Mouse (Mus musculus): ENCODE measurements around the gene Dcps.
"Not testable (repeated sequence)": the region's sequence is repeated elsewhere in the genome, so short reads cannot be mapped to it uniquely, and the experiment has no call there.

Gene Dcps

GRCm38 (mm10) chr9:35176124-35176659 lies 331 bp upstream of the Dcps start:
- no peak for DNase-seq (ENCODE audit: low spot score in 2 of 2)

DNA sequence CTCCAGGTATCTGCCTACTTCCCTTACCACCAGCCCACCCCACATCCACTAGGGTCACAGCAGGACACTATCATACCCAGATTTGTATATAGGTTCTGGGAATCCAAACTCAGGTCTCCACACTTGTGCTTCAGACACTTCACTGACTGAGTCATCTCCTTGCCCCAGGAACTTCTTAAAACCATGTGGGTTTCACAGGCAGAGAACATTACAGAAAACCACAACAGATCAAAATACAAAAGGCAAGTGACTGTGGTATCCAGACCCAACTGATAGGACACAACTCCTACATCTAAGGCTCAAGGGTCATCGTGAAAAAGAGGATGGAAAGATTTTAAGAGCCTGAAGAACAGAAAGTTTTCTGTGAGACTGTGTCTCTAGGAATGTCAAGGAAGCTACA lies 2.5 kb downstream of the Dcps start:
- DNase-seq (ENCODE audit: low spot score in 2 of 2): no peak

GRCm38 (mm10) chr9:35170071-35170470 lies 5.8 kb downstream of the Dcps start:
- DNase-seq (ENCODE audit: low spot score in 2 of 2): no peak

- no peak for DNase-seq (ENCODE audit: low spot score in 2 of 2)
Observed at GRCm38 (mm10) chr9:35166798-35167635, 8.8 kb downstream of the Dcps start.

DNA sequence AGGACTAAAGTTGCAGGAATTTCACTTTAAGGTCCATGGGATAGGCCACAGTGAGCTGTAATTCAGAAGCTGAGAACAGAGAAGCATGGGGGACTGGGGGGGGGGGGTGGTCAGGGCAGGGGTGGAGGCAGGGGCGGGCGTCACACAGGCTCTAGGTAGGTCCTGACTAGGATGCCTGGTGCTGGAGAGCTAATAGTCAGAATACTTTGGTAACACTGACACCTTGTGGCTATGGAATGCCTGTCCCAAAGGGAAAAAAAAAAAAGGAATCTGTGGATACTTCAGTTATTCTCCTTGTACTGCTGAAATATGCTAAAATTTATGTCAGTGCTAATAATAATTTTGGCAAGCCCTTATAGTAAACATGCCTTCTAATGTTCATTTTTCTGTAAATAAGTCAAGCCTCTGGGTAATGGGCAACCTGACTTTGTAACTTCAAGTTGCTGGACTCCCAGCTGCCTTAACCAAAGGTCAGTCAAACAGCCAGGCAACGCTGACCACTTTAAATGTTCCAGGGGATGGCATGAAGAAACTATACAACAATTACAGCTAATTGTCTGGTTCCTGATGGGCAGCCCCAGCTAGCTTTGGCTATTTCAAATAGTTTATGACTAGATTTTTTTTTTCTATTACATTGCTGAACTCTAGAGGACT lies 9.6 kb downstream of the Dcps start:
- no peak for DNase-seq (ENCODE audit: low spot score in 2 of 2)

DNA sequence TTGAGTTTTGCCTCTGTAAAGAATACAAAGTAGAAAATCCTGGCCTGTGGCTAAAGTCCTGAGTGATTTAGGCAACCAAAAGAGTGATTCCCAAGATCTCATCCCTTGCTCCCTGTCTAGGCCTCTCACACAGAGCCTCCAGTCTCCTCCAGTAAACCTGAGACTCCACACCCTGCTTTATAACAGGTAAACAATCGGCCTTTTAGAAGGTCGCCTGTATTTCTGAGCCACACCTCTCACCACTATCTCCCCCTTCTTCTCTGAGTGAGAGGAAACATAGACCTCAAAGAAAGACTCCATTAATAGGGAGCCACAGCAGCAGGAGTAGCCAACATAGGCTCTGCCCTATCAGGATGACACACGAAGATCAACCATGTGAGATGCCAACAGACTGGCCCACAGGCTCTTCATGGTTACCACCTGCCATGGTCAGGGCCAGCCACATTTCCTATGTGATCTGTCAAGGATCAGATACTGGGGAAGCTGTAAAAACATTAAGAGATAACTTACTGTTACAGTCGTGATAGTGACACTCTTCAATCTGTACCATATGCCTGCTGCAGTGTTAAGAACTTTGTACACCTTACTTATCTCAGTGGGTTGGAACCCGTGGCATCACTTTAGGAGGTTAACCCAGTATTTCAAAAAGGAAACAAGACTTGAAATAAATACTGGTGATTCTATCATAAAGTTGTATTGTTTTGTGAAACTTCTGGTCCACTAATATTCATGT lies 11.6 kb downstream of the Dcps start:
- DNase-seq (ENCODE audit: low spot score in 2 of 2): no peak

DNA sequence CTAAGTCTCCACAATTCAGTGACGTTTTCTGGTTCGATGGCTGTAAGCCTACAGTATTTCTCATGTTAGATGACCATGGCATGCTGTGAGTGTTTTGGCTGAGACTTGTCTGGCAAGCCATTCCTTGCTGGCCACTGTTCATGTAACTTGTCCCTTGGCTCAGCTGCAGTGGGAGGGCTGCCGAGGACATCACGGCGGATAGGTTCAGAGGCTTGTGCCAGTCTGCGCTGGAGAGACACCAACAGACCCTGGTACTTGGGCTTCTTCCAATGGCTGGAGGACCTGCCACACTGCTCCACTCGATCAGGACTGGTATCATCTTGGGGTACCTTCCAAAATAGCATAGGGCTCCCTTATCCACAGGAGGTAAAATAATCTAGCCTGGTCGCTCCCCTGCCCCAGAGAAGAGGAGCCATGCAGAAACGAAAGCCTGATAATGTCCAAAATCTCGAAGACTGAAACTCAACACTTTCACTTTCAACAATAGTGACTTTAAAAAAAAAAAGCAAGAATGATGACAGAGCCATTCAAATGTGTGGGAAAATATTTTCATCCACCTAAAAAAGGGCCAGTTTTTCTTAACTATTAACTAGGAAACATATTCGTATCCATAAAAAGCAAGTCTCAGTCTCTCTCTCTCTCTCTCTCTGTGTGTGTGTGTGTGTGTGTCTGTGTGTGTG lies 12.7 kb downstream of the Dcps start:
- DNase-seq (ENCODE audit: low spot score in 2 of 2): peak; percentile 52 to 80

DNA sequence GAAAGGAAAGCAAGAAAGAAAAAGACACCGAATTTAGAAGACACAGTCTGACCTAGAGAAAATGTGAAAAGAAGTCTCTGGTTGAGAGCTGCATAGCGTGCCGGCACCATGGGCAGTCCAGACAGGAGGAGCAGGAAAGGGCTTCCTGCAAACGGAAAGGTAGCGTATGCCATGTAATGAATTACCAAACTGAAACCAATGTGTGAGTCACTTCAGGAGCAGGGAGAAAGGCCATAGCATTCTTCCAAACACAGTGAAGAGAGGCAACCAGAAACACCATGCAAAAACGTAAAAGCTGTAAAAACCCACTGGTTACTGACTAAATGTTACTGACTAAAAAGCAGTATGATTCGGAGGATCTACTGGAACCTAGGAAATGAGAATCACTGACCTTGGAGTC lies 14.1 kb downstream of the Dcps start:
- no peak for DNase-seq (ENCODE audit: low spot score in 2 of 2)

GRCm38 (mm10) chr9:35160662-35161061 lies 15.2 kb downstream of the Dcps start:
- no peak for DNase-seq (ENCODE audit: low spot score in 2 of 2)

GRCm38 (mm10) chr9:35158477-35158876 lies 17.4 kb downstream of the Dcps start:
- no peak for DNase-seq (ENCODE audit: low spot score in 2 of 2)

- DNase-seq (ENCODE audit: low spot score in 2 of 2): no peak
Observed at GRCm38 (mm10) chr9:35156862-35157261, 19.0 kb downstream of the Dcps start.

DNA sequence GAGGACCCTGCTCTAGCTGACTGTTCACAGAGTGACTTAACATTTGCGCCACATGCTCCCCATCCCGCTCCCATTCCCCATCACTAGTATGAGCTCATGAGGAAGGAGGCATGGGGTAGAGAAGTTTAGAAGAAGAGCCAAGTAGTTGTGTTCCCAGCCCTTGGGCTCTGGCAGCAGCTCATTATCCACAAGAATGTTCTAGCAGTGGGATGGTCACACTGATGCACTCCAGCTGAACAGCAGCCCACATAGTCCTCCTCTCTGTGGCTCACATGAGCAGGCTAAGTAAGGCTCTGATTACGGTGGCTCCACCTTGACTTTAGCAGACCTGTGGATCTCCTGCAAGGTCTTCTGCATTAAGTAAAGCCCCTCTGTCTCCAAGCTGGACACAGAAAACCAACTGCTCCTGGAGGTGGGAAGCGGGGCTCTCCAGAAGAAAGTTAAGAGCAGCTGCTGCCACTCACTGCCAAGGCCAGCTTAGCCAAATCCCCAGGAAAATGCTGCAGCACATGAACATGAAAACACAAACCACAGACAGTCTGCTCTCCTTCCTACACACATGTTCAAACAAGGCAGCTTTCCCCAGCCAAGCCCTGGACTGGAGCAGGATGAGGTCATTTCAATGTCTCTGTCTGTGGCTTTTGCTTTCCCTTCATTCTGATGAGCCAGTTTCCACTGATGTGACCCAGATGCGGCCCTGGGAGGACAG lies 19.7 kb downstream of the Dcps start:
- no peak for DNase-seq (ENCODE audit: low spot score in 2 of 2)

- DNase-seq (ENCODE audit: low spot score in 2 of 2): no peak
Observed at GRCm38 (mm10) chr9:35152923-35153322, 22.9 kb downstream of the Dcps start.

- DNase-seq (ENCODE audit: low spot score in 2 of 2): not testable (repeated sequence)
Observed at GRCm38 (mm10) chr9:35148822-35149221, 27.0 kb downstream of the Dcps start.

DNA sequence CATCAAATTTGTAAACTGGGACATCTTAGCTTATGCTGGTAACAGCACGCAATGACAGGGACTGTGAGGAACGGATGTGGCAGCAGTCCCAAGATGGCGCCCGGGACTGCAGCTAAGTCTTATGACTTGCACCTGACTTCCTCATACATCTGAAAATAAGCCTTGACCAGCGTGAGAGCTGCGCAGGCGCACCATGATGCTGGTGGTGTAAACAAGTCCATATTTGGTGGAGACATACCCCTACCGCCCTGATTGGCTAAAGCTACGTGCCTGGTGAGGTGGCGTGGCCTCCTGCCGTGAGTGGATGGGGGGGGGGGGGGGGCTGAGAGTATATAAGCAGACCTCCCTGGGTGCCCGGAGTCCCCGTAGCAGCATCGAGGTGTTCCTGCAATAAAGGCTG lies 28.6 kb downstream of the Dcps start:
- DNase-seq (ENCODE audit: low spot score in 2 of 2): not testable (repeated sequence)

DNA sequence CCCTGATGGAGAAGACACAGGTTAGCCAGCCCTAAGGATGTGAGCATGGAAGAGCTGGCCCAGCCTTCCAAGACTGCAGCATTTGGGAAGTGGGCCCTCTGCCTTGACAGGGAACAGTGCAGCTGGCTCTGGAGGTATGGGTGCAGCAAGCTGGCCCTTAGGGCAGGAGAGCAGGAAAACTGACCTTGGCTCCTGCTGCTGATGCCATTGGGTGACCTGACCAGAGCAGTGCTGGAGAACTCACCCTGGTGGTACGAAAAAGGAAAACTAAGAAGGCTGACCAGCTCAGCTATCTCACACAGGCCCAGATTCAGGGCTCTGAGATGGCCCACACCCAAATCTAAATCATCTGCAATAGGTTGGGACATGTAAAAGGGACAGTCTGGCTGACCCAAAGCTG lies 30.0 kb downstream of the Dcps start:
- no peak for DNase-seq (ENCODE audit: low spot score in 2 of 2)

- no peak for DNase-seq (ENCODE audit: low spot score in 2 of 2)
Observed at GRCm38 (mm10) chr9:35145118-35145517, 30.7 kb downstream of the Dcps start.

DNA sequence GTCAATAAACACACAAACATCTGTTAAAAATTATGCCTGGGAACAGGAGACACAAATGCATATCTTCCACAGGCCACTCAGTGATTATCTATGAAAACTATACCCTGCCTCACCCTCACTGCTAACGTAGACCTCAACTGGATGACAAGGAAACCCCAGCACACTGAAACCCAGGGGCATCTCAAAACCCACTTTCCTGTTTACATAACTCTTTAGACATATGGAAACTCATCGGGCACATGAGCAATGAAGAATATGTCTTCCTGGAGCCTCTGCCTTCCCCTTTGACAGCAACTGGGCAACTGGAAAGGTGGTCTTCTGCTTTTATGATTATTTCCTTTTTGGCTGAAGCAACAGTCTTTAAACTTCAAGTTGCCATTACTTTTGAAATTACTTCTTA lies 33.6 kb downstream of the Dcps start:
- DNase-seq (ENCODE audit: low spot score in 2 of 2): no peak

DNA sequence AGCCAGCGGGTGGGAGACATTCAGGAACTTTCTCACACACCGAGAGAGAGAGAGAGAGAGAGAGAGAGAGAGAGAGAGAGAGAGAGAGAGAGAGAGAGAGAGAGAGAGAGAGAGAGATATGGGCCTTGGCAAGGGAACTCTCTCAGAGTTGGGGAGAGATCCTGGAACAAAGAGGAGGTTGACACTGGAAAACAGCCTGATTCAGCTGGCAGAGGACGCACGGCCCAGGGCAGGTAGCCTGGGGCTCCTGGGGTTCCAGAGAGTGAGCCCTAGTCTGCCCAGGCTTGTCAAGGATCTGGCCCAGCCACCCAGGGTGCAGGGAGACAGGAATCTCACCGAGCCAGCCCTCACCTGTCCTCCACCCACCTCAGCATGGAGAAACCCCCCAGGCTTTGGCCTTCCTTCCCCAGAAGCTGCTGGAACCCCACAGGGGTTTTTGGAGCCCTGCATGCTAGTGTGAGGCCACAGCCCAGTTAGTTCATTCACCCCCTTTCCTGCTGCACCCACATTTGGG lies 36.6 kb downstream of the Dcps start:
- no peak for DNase-seq (ENCODE audit: low spot score in 2 of 2)

DNA sequence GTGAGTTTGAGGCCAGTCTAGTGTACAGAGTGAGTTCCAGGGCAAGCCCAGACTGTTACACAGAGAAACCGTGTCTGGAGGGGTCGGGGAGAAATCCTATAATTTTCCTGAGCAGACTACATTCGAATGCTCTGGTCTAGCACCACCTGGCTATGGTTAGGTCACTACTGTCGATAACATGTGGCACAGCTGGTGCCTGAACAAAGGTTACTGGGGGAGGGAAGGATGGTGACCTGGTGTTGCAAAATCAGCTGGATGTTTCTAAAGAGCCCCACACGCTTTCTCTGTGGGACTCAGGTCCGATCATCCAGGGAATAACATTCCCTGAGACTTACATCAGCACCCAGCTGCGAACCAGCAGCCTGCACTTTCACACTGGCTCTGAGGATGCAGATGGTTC lies 37.8 kb downstream of the Dcps start:
- DNase-seq (ENCODE audit: low spot score in 2 of 2): no peak

DNA sequence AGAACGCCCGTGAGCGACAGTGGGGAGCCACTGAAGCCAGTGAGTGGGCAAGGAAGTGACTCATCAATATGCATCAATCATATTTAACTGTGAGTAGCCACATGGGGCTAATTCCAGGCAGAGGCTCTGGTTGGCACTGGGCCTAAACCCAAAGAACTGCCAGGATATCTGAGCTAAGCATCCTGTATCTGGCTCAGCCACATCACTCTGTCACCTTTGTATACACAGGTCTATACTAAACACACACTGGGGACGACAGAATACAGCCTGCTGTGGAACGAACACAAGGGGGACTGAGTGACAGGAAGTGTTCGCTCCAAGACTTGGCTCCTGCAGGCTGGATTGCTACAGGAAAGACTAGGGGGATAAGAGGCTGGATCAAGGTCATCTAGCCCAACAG lies 40.3 kb downstream of the Dcps start:
- peak in 1 of 2 experiments; percentile 26 for DNase-seq (ENCODE audit: low spot score in 2 of 2)
